22 mouse cellular contexts compared by ENCODE assay signal in the genomic region with DNA sequence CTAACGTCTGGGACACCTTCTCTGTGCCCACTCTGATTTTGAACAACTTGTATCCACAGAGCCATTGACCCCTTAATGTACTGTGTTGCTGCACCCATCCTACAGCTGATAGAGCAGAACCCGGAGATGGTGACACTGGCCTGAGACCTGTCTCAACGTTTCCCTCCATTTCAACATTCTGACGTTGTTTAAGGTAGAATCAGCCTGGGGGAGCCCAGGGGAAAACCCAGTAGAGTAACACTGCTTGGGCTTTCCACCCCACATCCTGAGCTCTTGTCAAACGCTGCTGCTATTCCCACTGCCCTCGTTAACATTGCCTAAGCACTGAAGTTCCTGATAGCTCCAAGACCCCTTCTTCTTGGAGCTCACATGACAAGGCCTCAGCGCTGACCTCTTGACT. TPM values are rescaled to one million over a fixed set of nuclear protein-coding genes. Genes with fewer than 3 reads are reported as not detected.
A peak's percentile ranks its signal among the peaks of the same experiment; 100 is the strongest.
DNase-seq lines count a peak whose midpoint lies in the region; ATAC-seq and TF ChIP-seq lines count a peak whose summit lies in the region.
"Had no signal": no experiment of that assay in that cellular context is flagged by ENCODE, and none has a peak within 500 bp of the region (broad histone marks: within the 10 kb centered on the region; RNA-seq: fewer than 3 reads in every experiment).

No protein-coding gene starts in this region.

- no peak overlapping the region for H3K9ac ChIP-seq in forebrain, embryonic 14.5 days (ENCODE audit: low read length)
- H3K9ac ChIP-seq in forebrain, embryonic 11.5 days (ENCODE audit: low read length) = no peak overlapping the region
- H3K9ac ChIP-seq in midbrain, embryonic 13.5 days (replicated peaks) = no peak overlapping the region
- H3K9ac ChIP-seq in midbrain, embryonic 11.5 days (ENCODE audit: low read length) = no peak overlapping the region
- no peak overlapping the region for H3K9ac ChIP-seq in midbrain, embryonic 14.5 days (replicated peaks; ENCODE audit: low read length)
- no peak overlapping the region for H3K9ac ChIP-seq in intestine, postnatal 0 days (ENCODE audit: low read depth, low read length)
- H3K9ac ChIP-seq: embryonic facial prominence, embryonic 12.5 days; heart, embryonic 15.5 days; hindbrain, embryonic 14.5 days had no signal

- H3K36me3 ChIP-seq in forebrain, embryonic 14.5 days (ENCODE audit: control insufficient read depth, insufficient read depth, low read length) = no peaks in the 10 kb centered on the region
- no peaks in the 10 kb centered on the region for H3K36me3 ChIP-seq in forebrain, embryonic 11.5 days (ENCODE audit: control insufficient read depth, insufficient read depth, low read length)
- H3K36me3 ChIP-seq in midbrain, embryonic 13.5 days = no peaks in the 10 kb centered on the region
- no peaks in the 10 kb centered on the region for H3K36me3 ChIP-seq in midbrain, embryonic 11.5 days (ENCODE audit: control insufficient read depth, insufficient read depth, low read length)
- H3K36me3 ChIP-seq in midbrain, embryonic 14.5 days (ENCODE audit: control insufficient read depth, insufficient read depth, low read length) = no peaks in the 10 kb centered on the region
- H3K36me3 ChIP-seq in intestine, postnatal 0 days (ENCODE audit: control insufficient read depth, insufficient read depth) = no peaks in the 10 kb centered on the region
- H3K36me3 ChIP-seq: embryonic facial prominence, embryonic 12.5 days; G1E; heart, embryonic 15.5 days had no signal

- H3K4me2 ChIP-seq in forebrain, embryonic 14.5 days (ENCODE audit: low read length) = peak overlapping the region; percentile 7; the same call in 1 of the 2 replicates
- H3K4me2 ChIP-seq in forebrain, embryonic 11.5 days (ENCODE audit: low read depth, low read length, severe bottlenecking) = no peak overlapping the region
- H3K4me2 ChIP-seq in midbrain, embryonic 13.5 days (replicated peaks) = peak overlapping the region; percentile 40
- H3K4me2 ChIP-seq in midbrain, embryonic 11.5 days = no peak overlapping the region
- H3K4me2 ChIP-seq in midbrain, embryonic 14.5 days (ENCODE audit: low read length) = peak overlapping the region; percentile 98
- H3K4me2 ChIP-seq in intestine, postnatal 0 days (replicated peaks; ENCODE audit: low read depth) = no peak overlapping the region
- H3K4me2 ChIP-seq: embryonic facial prominence, embryonic 12.5 days; heart, embryonic 15.5 days; hindbrain, embryonic 14.5 days had no signal

- 67% methylated on average over 7 of the region's 7 CpGs for WGBS in forebrain, embryonic 14.5 days
- WGBS in forebrain, embryonic 11.5 days = 76% methylated on average over 7 of the region's 7 CpGs
- 71% methylated on average over 7 of the region's 7 CpGs for WGBS in midbrain, embryonic 13.5 days
- WGBS in midbrain, embryonic 11.5 days = 72% methylated on average over 7 of the region's 7 CpGs
- 73% methylated on average over 7 of the region's 7 CpGs for WGBS in midbrain, embryonic 14.5 days
- WGBS in intestine, postnatal 0 days = 72% methylated on average over 7 of the region's 7 CpGs

- DNase-seq in forebrain, embryonic 14.5 days (ENCODE audit: low spot score) = no peak
- no peak for DNase-seq in forebrain, embryonic 11.5 days (ENCODE audit: low spot score)
- DNase-seq in midbrain, embryonic 11.5 days (ENCODE audit: low spot score, missing footprints) = no peak
- no peak for DNase-seq in midbrain, embryonic 14.5 days
- DNase-seq in adrenal gland, postnatal 14 days = no peak
- DNase-seq: cerebellum, adult 18-20 months; gastrocnemius, adult 2 months; heart, postnatal 4 days; kidney, adult 11 months; thymus, adult 2 months; thymus, postnatal 4 days had no signal

- no peak overlapping the region for H3K4me3 ChIP-seq in forebrain, embryonic 14.5 days (ENCODE audit: low read depth, low read length)
- no peak overlapping the region for H3K4me3 ChIP-seq in forebrain, embryonic 11.5 days (ENCODE audit: low read depth, low read length)
- no peak overlapping the region; the same call in 1 of the 2 replicates for H3K4me3 ChIP-seq in midbrain, embryonic 13.5 days (replicated peaks)
- H3K4me3 ChIP-seq in midbrain, embryonic 11.5 days (ENCODE audit: low read depth, low read length) = no peak overlapping the region
- H3K4me3 ChIP-seq in midbrain, embryonic 14.5 days (replicated peaks; ENCODE audit: low read depth, low read length) = peak overlapping the region; percentile 3
- no peak overlapping the region for H3K4me3 ChIP-seq in intestine, postnatal 0 days (ENCODE audit: low read depth, low read length)
- H3K4me3 ChIP-seq: embryonic facial prominence, embryonic 12.5 days; gastrocnemius, adult 2 months; heart, embryonic 15.5 days had no signal

- H3K27me3 ChIP-seq in forebrain, embryonic 14.5 days (replicated peaks; ENCODE audit: control insufficient read depth, insufficient read depth, low read length) = peaks cover 20% of the 10 kb centered on the region
- peaks cover 34% of the 10 kb centered on the region for H3K27me3 ChIP-seq in forebrain, embryonic 11.5 days (ENCODE audit: control insufficient read depth, insufficient read depth, low read length)
- peaks cover 53% of the 10 kb centered on the region for H3K27me3 ChIP-seq in midbrain, embryonic 13.5 days
- peaks cover 33% of the 10 kb centered on the region for H3K27me3 ChIP-seq in midbrain, embryonic 11.5 days (ENCODE audit: control insufficient read depth, insufficient read depth, low read length)
- H3K27me3 ChIP-seq in midbrain, embryonic 14.5 days (ENCODE audit: control insufficient read depth, insufficient read depth, low read length) = peaks cover 19% of the 10 kb centered on the region
- H3K27me3 ChIP-seq in intestine, postnatal 0 days (replicated peaks; ENCODE audit: control insufficient read depth, insufficient read depth, low read length) = peaks cover 51% of the 10 kb centered on the region
- H3K27me3 ChIP-seq: Patski had no signal

- H3K4me1 ChIP-seq in forebrain, embryonic 14.5 days (ENCODE audit: control insufficient read depth, insufficient read depth, low read length) = peaks cover 29% of the 10 kb centered on the region
- peaks cover 16% of the 10 kb centered on the region for H3K4me1 ChIP-seq in forebrain, embryonic 11.5 days (replicated peaks; ENCODE audit: control insufficient read depth, insufficient read depth, low read length)
- peaks cover 68% of the 10 kb centered on the region for H3K4me1 ChIP-seq in midbrain, embryonic 13.5 days (replicated peaks)
- H3K4me1 ChIP-seq in midbrain, embryonic 11.5 days (ENCODE audit: control insufficient read depth, insufficient read depth, low read length) = peaks cover 19% of the 10 kb centered on the region
- H3K4me1 ChIP-seq in midbrain, embryonic 14.5 days (ENCODE audit: control insufficient read depth, insufficient read depth, low read length) = peaks cover 33% of the 10 kb centered on the region
- H3K4me1 ChIP-seq in intestine, postnatal 0 days (replicated peaks; ENCODE audit: control insufficient read depth, insufficient read depth, low read length) = peaks cover 10% of the 10 kb centered on the region; the same call in 1 of the 2 replicates

- H3K27ac ChIP-seq in forebrain, embryonic 14.5 days (ENCODE audit: low read depth, low read length) = no peak overlapping the region
- no peak overlapping the region for H3K27ac ChIP-seq in forebrain, embryonic 11.5 days (ENCODE audit: low read depth, low read length)
- H3K27ac ChIP-seq in midbrain, embryonic 13.5 days = no peak overlapping the region
- H3K27ac ChIP-seq in midbrain, embryonic 11.5 days (ENCODE audit: low read depth, low read length) = no peak overlapping the region
- H3K27ac ChIP-seq in midbrain, embryonic 14.5 days (replicated peaks; ENCODE audit: low read depth, low read length) = no peak overlapping the region
- no peak overlapping the region for H3K27ac ChIP-seq in intestine, postnatal 0 days (ENCODE audit: low read depth, low read length)
- H3K27ac ChIP-seq: embryonic facial prominence, embryonic 12.5 days; gastrocnemius, adult 2 months; heart, embryonic 15.5 days; hindbrain, embryonic 14.5 days; kidney, postnatal 0 days; macrophage; stomach, postnatal 0 days had no signal

- TF ChIP-seq CTCF in intestine, postnatal 0 days (IDR thresholded peaks at IDR 0.05; ENCODE audit: low read depth) = no peak

- H3K9me3 ChIP-seq in forebrain, embryonic 14.5 days (replicated peaks; ENCODE audit: control insufficient read depth, low read length) = no peaks in the 10 kb centered on the region
- H3K9me3 ChIP-seq in forebrain, embryonic 11.5 days (ENCODE audit: control insufficient read depth, low read length) = no peaks in the 10 kb centered on the region
- H3K9me3 ChIP-seq in midbrain, embryonic 13.5 days = no peaks in the 10 kb centered on the region; the same call in 1 of the 2 replicates
- H3K9me3 ChIP-seq in midbrain, embryonic 11.5 days (ENCODE audit: control insufficient read depth, low read length) = peaks cover 3% of the 10 kb centered on the region; the same call in 1 of the 2 replicates
- no peaks in the 10 kb centered on the region for H3K9me3 ChIP-seq in midbrain, embryonic 14.5 days (ENCODE audit: control insufficient read depth, low read length)
- H3K9me3 ChIP-seq in intestine, postnatal 0 days (ENCODE audit: control insufficient read depth) = no peaks in the 10 kb centered on the region
- H3K9me3 ChIP-seq: G1E; heart, embryonic 15.5 days had no signal

- no peak for ATAC-seq in forebrain, embryonic 14.5 days
- no peak for ATAC-seq in forebrain, embryonic 11.5 days (replicated peaks; ENCODE audit: low FRiP score)
- no peak for ATAC-seq in midbrain, embryonic 13.5 days
- no peak for ATAC-seq in midbrain, embryonic 11.5 days (ENCODE audit: low FRiP score)
- ATAC-seq in midbrain, embryonic 14.5 days (ENCODE audit: low FRiP score, low TSS enrichment) = no peak
- no peak for ATAC-seq in intestine, postnatal 0 days
- ATAC-seq: lung, postnatal 0 days; Patski had no signal

RNA-seq across cellular contexts. Expression of gene Ntng2, which starts 5.9 kb away (rescaled TPM):
- polyA plus RNA-seq in forebrain, embryonic 14.5 days (2014; fragmentation: Nextera tagmentation; extraction: Ambion mirVana) = 6.6 and 8.8 TPM in 2 replicates
- polyA plus RNA-seq in forebrain, embryonic 11.5 days (2014; fragmentation: Nextera tagmentation; extraction: Ambion mirVana) = 1.6 and 2.4 TPM in 2 replicates
- polyA plus RNA-seq in midbrain, embryonic 13.5 days (2015; fragmentation: Nextera tagmentation; extraction: Ambion mirVana) = 11.8 and 15.6 TPM in 2 replicates
- 3.1 and 4.6 TPM in 2 replicates for polyA plus RNA-seq in midbrain, embryonic 11.5 days (2014; fragmentation: Nextera tagmentation; extraction: Ambion mirVana)
- polyA plus RNA-seq in midbrain, embryonic 14.5 days (2014; fragmentation: Nextera tagmentation; extraction: Ambion mirVana) = 9.8 and 15.9 TPM in 2 replicates
- polyA plus RNA-seq in intestine, postnatal 0 days (2015; fragmentation: Nextera tagmentation; extraction: Ambion mirVana) = 0.21 TPM in 1 of 2 replicates, not detected in the other
- 20.6 and 25.2 TPM in 2 replicates for total RNA-seq in adrenal gland, postnatal 14 days (2021)
- polyA plus RNA-seq: G1E; heart, embryonic 15.5 days had no signal

Comparison
In these comparisons a context has a peak if more than half of its experiments do, and no peak if none do; other contexts are left out.
1. H3K4me2 ChIP-seq: peak in forebrain, embryonic 14.5 days (single experiment), midbrain, embryonic 13.5 days (single experiment) and midbrain, embryonic 14.5 days (single experiment); none in forebrain, embryonic 11.5 days (single experiment), midbrain, embryonic 11.5 days (single experiment) and intestine, postnatal 0 days (single experiment).